Mouse (Mus musculus): ENCODE measurements around the gene Tenm2. TPM values are rescaled to one million over a fixed set of nuclear protein-coding genes. Genes with fewer than 3 reads are reported as not detected.

The Tenm2 gene
- polyA plus RNA-seq, 1 experiment = 0.01 TPM

DNA sequence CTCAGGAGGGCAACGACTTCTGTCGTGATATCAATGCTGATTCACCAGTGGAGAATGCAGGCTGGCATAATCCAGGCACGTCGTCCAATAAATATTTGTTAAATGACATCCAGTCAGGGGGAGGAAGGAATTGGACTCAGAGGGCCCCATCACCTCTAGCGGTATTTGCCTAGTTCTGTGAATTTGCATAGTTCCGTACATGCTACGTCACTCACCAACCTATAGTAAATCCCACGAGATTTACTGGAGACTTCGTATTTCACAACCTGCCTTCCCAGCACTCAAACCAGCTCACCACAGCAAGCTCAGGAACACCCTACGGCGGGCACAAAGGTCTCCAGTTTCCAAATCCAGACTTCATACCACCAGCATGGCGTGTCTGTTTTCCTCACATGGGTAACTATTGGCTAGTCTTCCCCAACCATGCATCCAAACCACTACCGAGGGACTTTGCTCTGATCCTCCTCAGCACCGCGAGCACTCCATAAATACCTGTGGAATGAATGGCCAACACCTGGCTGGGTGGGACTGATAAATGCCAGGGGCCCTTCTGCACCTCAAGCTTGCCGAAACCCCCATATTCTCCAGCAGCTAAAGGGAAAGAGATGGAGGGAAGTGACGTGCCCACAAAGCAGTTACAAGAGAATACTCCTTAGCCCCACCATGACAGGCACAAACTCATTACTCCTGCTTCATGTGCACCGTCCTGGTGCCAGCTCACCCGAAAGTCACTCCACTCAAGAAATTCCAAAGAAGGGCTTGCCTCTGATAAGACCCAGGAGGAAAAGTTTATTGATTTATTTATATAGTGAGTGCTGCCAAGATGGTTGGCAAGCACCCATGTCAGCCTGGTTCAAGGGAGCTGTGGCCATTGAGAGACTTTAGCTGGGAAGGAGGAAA lies 1264.7 kb downstream of the Tenm2 start:
- Histone ChIP-seq H3K4me3 (replicated peaks) (no peak overlapping the region), H3K9me3 (0 out of 2 replicates have a peak, but pooled peaks cover 3% of the 10 kb centered on the region), H3K4me1 (no peaks in the 10 kb centered on the region), H3K36me3 (replicated peaks; ENCODE audit: low read length) (no peaks in the 10 kb centered on the region), H3K27me3 (replicated peaks) (no peaks in the 10 kb centered on the region)
- TF ChIP-seq FLI1 (IDR thresholded peaks at IDR 0.05; ENCODE audit: low read length) (no peak), GATA1 (IDR thresholded peaks at IDR 0.05; ENCODE audit: borderline replicate concordance, low read length) (no peak)

DNA sequence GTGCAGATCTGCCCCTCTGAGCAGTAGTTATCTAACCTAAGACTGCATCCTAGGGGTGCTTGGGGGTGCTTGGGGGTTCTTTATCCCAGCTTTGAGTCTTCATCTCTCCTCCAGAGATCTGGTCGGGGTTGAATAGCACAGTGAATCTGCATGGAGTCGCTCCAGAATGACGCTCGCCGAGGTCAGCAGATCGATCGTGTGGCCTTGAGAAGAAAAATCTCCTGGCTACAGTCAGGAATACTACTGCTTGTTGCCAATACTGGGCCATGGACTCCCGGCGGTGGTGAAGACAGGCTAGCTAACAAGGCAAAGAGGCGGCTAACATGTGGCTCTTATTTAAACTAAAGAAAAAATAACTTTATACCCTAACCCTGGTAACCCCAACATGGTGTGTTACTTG lies 1267.5 kb downstream of the Tenm2 start:
- Histone ChIP-seq H3K27me3 (replicated peaks) (no peaks in the 10 kb centered on the region), H3K4me3 (replicated peaks) (no peak overlapping the region)

DNA sequence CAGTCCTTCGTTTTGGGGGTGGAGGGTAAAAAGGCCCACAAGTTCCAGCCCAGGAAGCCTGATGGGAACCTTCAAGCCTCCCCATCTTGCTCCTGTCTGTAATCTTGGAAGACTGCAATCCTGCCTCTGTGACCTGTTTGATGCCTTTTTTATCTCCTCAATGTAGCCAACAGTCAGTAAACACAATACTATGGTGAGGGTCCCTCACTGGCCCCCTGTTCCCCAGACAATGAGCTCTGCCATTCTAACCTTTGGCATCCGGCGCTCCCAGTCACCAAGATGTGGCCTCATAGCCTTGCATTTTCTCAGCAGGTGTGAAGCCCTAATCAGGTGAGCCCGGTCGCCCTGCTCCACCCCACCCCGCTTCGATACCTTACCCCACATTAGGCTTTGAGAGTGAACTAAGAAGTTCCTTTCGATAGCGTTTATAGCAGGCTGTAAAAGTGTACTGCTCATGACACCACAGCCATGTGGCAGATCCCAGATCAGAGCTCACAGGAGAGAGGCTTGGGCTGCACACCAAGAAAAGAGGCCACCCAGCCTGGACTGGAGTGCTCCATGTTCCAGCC lies 1271.7 kb downstream of the Tenm2 start:
- H3K9me3 ChIP-seq = peaks cover 12% of the 10 kb centered on the region
- no peaks in the 10 kb centered on the region for H3K36me3 ChIP-seq (replicated peaks; ENCODE audit: low read length)
- TF ChIP-seq FLI1 (IDR thresholded peaks at IDR 0.05; ENCODE audit: low read length) = no peak
- TF ChIP-seq GATA1 (IDR thresholded peaks at IDR 0.05; ENCODE audit: borderline replicate concordance, low read length) = no peak
- H3K4me1 ChIP-seq = no peaks in the 10 kb centered on the region
- no peak overlapping the region for H3K4me3 ChIP-seq (replicated peaks)
- no peaks in the 10 kb centered on the region for H3K27me3 ChIP-seq (replicated peaks)

More for the DNA sequence above, 1267.5 kb downstream of the Tenm2 start:
- TF ChIP-seq GATA1 (IDR thresholded peaks at IDR 0.05; ENCODE audit: borderline replicate concordance, low read length) (no peak), FLI1 (IDR thresholded peaks at IDR 0.05; ENCODE audit: low read length) (no peak)
- H3K4me1 ChIP-seq = no peaks in the 10 kb centered on the region
- H3K36me3 ChIP-seq (replicated peaks; ENCODE audit: low read length) = no peaks in the 10 kb centered on the region
- H3K9me3 ChIP-seq = peaks cover 12% of the 10 kb centered on the region

DNA sequence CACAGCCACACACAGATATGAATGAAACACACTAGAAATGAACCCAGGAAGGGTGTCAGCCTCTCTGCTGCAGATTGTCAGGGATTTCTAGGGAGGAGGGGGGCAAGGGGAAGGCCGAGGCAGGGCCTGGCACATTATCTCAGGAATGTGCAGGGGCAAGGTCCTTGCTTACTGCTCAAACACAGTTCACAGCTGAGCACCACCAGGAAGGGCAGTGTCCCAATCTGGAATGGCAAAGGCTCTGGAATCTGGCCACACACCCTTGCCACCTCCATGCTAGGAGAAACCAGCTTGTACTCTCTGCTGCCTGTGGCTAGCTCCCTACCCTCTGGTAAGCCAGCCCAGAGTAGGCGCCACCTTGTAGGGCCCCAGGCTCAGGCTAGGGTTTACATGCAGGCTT lies 1272.2 kb downstream of the Tenm2 start:
- H3K36me3 ChIP-seq (replicated peaks; ENCODE audit: low read length) = no peaks in the 10 kb centered on the region

DNA sequence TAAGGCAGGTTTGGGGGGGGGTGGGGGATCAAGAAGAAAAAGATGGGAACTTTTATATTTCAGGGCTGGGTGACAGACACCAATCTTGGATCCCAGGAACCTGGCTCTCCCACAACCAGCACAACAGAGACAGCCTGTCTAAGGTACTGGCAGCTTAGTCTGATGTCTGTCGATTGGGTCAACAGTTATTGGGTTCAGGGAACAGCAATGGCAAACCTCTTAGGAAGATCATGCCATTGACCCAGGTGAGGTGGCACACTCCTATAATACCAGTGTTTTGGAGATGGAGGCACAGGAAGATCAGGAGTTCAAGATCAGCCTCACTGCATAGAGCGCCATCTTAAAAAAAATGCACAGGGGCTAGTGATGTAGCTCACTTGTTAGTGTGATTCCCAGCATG lies 1273.3 kb downstream of the Tenm2 start:
- no peaks in the 10 kb centered on the region for H3K36me3 ChIP-seq (replicated peaks; ENCODE audit: low read length)
- no peak for TF ChIP-seq GATA1 (IDR thresholded peaks at IDR 0.05; ENCODE audit: borderline replicate concordance, low read length)
- no peaks in the 10 kb centered on the region for H3K27me3 ChIP-seq (replicated peaks)
- H3K4me1 ChIP-seq = no peaks in the 10 kb centered on the region
- no peak overlapping the region for H3K4me3 ChIP-seq (replicated peaks)
- H3K9me3 ChIP-seq = peaks cover 9% of the 10 kb centered on the region

More for the DNA sequence above, 1272.2 kb downstream of the Tenm2 start:
- no peaks in the 10 kb centered on the region for H3K4me1 ChIP-seq
- TF ChIP-seq FLI1 (IDR thresholded peaks at IDR 0.05; ENCODE audit: low read length) = no peak
- TF ChIP-seq GATA1 (IDR thresholded peaks at IDR 0.05; ENCODE audit: borderline replicate concordance, low read length) = no peak
- no peaks in the 10 kb centered on the region for H3K27me3 ChIP-seq (replicated peaks)
- H3K9me3 ChIP-seq = peaks cover 12% of the 10 kb centered on the region
- H3K4me3 ChIP-seq (replicated peaks) = no peak overlapping the region

DNA sequence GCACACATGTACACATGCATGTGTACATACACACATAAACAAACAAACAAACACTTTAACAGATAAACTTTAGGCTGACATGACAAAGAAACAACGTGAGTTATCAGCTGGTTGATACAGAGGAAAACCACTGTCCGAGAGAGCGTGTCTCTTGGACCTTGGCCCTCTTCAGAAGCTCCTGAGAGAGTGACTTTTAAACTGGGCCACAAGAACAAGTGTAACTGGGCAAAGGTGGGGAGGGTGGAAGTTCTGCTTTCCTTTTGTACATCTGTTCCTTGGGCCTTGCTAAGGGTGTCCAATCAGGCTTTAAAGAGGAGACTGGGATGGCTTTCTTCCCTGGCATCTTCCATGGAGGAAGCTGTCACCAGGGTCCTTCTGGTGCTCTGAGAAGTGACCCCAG lies 1276.5 kb downstream of the Tenm2 start:
- H3K27me3 ChIP-seq (replicated peaks) = no peaks in the 10 kb centered on the region
- H3K9me3 ChIP-seq = peaks cover 4% of the 10 kb centered on the region
- no peak overlapping the region for H3K4me3 ChIP-seq (replicated peaks)
- no peaks in the 10 kb centered on the region for H3K4me1 ChIP-seq
- TF ChIP-seq GATA1 (IDR thresholded peaks at IDR 0.05; ENCODE audit: borderline replicate concordance, low read length) (no peak), FLI1 (IDR thresholded peaks at IDR 0.05; ENCODE audit: low read length) (no peak)
- no peaks in the 10 kb centered on the region for H3K36me3 ChIP-seq (replicated peaks; ENCODE audit: low read length)
